Mouse (Mus musculus) testis, postnatal 10 days (tissue): ENCODE results near the gene Kcnab3.

Source experiments
- DNase-seq: peaks from one replicate; pipeline ENCODE4 v3.0.0; 2021; ENCODE audit warnings: low spot score

Gene Kcnab3

DNA sequence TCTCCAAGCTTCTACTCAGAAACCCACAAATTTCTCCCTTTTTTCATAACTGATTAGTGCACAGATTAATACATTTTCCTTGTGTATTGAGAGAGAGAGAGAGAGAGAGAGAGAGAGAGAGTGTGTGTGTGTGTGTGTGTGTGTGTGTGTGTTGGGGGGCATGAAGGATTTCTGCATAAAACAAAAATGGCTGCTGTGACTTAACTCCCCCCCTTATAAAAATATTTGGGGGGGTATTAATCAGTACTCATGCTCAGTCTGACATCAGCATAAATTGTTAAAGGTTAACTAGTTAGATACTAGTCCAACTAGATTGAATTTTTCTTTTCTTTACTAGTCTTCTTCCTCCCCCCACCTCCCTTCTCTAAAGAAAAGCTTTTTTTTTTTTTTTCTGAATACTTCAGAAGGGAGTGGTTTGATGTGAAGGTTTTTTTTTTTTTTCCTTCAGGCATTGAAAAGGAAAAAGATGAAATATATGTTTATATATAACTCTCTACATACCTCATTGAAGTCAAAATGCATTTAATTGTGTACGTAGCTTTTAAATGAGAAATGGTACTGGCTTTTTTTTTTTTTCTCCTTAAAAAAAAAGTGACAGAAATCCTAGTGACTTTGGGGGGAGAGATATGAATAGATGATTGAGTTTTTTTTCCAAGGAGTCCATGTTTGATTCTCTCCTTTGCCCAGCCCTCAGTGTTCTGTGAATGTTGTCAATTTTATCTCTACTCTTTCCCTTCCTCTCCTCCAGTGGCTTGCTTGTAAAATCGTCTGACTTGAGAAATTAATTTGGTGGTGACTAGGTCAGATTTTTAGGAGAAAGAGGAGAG is 44.1 kb downstream of the Kcnab3 start:
- DNase-seq = no peak

DNA sequence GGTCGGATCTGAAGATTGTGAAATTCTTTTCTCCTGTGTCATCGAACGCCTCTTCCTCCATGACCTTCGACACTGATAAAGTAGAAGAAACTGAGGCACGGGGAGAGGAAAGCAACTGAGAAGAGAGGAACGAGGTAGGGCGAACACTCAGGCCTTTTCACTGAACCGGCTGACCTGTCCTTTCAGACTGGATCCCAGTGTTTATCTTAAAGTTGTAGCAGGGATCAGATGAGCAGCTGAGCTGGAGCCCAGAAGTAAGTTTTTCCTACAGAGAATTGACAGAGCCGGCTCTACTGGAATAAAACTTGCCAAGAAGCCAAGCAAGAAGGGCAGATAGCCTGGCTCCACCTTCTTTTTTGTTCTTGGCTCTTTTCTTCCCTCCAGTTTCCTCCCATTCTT is 44.8 kb downstream of the Kcnab3 start:
- no peak for DNase-seq

DNA sequence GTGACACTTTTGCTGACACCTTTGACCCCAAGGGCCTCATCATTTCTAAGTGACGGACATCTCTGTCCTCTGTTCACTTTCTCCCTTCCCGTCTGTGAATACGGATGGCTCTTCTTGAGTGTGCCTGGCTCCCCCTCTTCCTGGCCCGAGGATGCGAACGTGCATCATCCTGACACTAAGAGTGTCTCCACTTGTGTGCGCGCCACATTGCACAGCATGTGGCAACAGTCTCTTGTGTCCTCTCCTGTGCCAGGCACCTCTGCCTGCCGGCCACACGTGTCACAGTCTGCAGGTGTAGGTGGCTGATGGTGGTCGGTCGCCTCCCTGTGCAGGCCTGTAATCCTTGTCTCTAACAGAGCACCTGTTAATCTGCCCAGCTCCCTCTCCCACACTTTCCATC is 45.5 kb downstream of the Kcnab3 start:
- no peak for DNase-seq

DNA sequence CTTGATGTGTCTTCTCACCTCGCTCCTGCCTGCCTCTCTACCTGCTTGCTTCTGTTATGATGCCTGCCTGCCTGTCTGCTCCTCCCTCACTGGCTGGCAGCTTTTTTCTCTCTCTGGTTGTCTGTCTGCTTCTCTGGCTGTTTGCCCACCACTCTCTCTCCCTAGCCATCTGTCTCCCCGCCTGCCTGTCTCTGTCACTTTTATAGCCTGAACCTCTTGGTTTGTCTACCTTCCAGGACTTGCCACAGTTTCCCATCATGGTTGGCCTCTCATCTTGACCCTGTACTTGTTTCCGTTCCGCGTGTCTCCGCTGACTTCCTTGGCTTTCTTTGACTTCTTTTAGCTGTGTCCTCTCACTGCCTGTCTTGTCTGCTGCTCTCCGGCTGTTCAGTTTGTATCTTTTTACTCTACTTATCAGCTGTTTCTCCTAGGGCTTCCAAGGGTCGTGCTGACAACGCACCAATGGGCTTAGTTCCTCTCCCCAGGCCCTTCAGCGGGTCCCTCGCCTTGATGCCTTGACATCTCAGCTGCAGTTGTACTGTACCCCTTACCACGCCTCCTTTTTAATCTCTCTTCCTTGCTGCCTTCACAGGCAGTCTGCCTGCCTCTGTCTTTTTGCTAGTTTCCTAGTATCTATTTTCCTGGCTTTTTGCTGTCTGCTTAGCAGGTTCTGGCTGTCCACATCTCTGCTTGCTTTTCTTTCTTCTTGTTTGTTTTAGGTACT is 46.2 kb downstream of the Kcnab3 start:
- no peak for DNase-seq

DNA sequence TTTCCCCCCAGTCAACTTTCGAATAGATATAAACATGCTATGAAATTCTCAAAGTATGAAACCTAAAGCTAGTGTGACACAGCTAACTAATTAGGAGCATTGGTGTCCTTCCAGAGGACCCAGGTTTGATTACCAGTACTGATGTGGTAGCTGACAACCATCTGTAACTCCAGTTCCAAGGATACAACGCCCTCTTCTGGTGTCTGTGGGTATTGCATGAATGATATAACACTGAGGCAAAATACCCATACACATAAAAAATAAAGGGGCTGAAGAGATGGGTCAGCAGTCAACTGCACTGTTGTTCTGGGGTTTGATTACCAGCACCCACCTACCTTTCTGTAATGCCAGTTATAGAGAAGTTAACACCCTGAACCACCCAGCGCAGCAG is 46.7 kb downstream of the Kcnab3 start:
- no peak for DNase-seq

DNA sequence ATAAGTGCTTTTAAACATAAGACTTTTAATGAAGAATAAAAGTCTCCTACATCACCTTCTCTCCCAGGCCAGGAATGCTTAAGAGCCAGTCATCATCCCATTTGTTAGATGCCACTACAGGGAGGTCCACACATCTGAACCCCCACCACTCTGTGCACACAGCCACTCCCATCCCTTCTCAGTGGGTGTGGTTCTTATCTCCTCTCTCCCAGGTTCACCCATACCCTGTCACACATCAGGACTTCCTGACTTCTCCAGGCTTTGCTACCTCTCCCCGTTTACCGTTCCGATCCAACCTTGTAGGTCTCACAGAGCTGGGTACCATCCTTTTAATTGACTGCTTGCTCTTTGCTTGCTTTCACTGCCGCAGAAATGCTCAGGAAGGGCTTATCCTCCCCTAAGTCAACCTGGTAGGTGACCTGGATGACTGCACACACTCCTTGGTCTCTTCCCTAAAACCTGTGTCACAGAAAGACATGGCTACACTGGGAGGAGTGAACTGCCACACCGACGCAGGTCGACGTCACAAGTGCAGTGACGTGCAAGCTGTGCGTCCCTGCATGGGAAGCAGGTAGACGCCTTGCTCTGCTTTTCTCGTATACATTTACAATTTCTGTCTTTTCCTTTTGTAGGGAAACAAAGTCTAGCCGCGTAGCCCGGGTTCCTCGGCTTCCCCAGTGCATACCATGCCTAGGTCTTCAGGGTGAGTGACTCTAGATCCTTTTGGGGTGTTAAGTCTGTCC is 47.3 kb downstream of the Kcnab3 start:
- DNase-seq = no peak

DNA sequence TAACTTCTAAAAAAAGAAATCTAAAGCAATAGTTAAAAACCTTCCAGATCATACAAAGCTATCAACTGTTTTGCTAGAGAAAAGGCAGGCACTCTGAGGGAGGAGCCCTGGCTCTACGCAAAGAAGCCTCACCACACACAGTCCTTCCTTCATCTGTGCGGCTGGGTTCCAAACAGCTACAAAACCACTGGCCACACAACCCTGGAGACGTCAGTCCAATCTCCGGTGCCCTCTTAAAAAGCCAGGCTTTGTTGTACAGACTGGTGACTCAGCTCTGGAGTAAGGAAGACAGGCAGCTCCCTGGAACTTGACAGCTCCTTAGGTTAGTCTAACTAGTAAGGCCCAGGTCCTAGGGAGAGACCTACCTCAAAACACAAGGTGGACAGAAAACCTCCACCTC is 49.6 kb downstream of the Kcnab3 start:
- DNase-seq = no peak

DNA sequence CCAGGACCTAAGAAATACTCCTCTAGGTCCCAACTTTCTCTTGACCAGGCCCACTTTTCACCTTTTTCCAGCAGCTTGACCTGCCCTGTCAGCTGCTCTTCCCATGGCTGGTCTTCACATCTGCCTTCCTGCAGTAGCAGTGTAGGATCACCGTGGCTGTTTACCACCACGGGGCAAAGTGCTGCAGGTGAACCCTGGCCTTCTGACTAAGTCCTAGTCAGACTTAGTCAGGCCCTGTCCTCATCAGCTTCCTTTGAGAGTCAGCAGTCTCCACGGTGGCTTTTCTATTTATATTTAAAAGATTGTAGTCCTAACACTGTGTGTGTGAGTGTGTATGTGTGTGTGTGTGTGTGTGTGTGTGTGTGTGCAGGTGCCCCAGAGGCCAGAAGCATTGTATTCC is 51.7 kb downstream of the Kcnab3 start:
- no peak for DNase-seq

DNA sequence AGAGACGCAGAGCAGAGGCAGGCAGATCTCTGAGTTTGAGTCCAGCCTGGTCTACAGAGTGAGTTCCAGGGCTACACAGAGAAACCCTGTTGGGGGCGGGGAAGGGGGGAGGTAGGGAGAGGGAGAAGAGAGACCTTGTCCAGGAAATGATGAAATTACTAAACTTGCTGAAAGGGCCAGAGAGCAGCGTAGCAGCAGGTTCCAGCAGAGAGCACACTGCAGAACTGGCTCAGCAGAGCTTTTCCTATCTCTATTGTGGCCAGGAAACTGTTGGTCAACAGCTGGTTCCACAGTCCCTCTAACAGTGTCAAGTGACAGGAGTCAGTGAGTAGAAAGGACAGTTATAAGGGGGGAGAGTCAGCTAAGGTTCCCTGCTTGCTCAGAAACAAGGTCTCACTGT is 53.5 kb downstream of the Kcnab3 start:
- no peak for DNase-seq

DNA sequence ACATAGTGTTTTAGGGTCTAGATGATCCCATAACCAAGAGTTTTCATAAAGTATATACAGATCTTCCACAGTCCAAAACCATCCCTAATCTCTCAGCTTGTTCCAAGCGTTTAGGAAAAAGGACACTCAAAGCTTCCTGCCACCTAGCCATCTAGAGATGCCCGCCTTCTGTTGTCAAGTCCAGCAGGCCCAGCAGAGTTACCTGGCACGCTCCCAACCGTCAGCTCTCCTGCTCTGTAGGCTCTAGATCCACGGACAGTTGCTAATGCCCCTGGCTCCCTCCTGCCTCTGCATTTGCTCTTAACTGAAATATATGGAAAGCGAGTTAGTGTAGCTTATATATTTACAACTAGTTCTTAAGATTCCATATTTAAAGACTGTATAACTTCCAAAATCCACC is 55.3 kb downstream of the Kcnab3 start:
- DNase-seq = peak; percentile 60
